ENCODE assay signal across 9 mouse cellular contexts in genomic region chr3:152980978-152981974, GRCm38 (mm10). TPM values are rescaled to one million over a fixed set of nuclear protein-coding genes. Genes with fewer than 3 reads are reported as not detected.
DNase-seq lines count a peak whose midpoint lies in the region; ATAC-seq and TF ChIP-seq lines count a peak whose summit lies in the region.
"Had no signal": no experiment of that assay in that cellular context is flagged by ENCODE, and none has a peak within 500 bp of the region (broad histone marks: within the 10 kb centered on the region; RNA-seq: fewer than 3 reads in every experiment).

No protein-coding gene starts in this region.

- ATAC-seq in kidney, postnatal 0 days (replicated peaks; ENCODE audit: low FRiP score, low read depth), result peak; percentile 66
- ATAC-seq in liver, embryonic 14.5 days (ENCODE audit: insufficient read depth), result no peak

- peak; percentile 75 for DNase-seq in heart, embryonic 10.5 days (ENCODE audit: low spot score)
- DNase-seq in heart, postnatal 10 days, result no peak
- peak; percentile 4 for DNase-seq in T-cell, adult 2 months (ENCODE audit: low spot score)
- peak; percentile 46 for DNase-seq in forebrain, embryonic 10.5 days (ENCODE audit: extremely low spot score, low spot score)
- DNase-seq in kidney, postnatal 0 days (ENCODE audit: low spot score), result peak; percentile 53
- no peak for DNase-seq in liver, embryonic 14.5 days (ENCODE audit: low read depth in 3 of 3, low spot score in 3 of 3)
- peak; percentile 76 for DNase-seq in right cerebral cortex, adult 18-20 months
- DNase-seq in spleen, postnatal 14 days (ENCODE audit: low spot score in 2 of 2), result no peak

- peaks cover 23% of the 10 kb centered on the region for H3K4me1 ChIP-seq in heart, embryonic 10.5 days
- H3K4me1 ChIP-seq in forebrain, embryonic 10.5 days, result peaks cover 20% of the 10 kb centered on the region
- H3K4me1 ChIP-seq in kidney, postnatal 0 days (replicated peaks; ENCODE audit: insufficient read depth, low read length), result peaks cover 12% of the 10 kb centered on the region; the same call in 1 of the 2 replicates
- H3K4me1 ChIP-seq in liver, embryonic 14.5 days (replicated peaks; ENCODE audit: control insufficient read depth in 2 of 2, insufficient read depth in 2 of 2, low read length in 1 of 2), result peaks cover 0 to 5% of the 10 kb centered on the region in 2 experiments; a peak in 1 of 4 replicates

- no peaks in the 10 kb centered on the region for H3K9me3 ChIP-seq in heart, embryonic 10.5 days
- H3K9me3 ChIP-seq in forebrain, embryonic 10.5 days, result no peaks in the 10 kb centered on the region
- H3K9me3 ChIP-seq in kidney, postnatal 0 days (replicated peaks; ENCODE audit: low read length), result no peaks in the 10 kb centered on the region
- H3K9me3 ChIP-seq in liver, embryonic 14.5 days (ENCODE audit: control insufficient read depth, low read length), result no peaks in the 10 kb centered on the region

- H3K27ac ChIP-seq in heart, embryonic 10.5 days, result peak overlapping the region; percentile 64; the same call in 1 of the 2 replicates
- peak overlapping the region; percentile 70; the same call in 1 of the 2 replicates for H3K27ac ChIP-seq in forebrain, embryonic 10.5 days
- H3K27ac ChIP-seq in kidney, postnatal 0 days, result no peak overlapping the region
- H3K27ac ChIP-seq in liver, embryonic 14.5 days, result no peak overlapping the region

- H3K36me3 ChIP-seq in heart, embryonic 10.5 days, result no peaks in the 10 kb centered on the region
- H3K36me3 ChIP-seq in forebrain, embryonic 10.5 days (replicated peaks), result no peaks in the 10 kb centered on the region
- no peaks in the 10 kb centered on the region for H3K36me3 ChIP-seq in kidney, postnatal 0 days (ENCODE audit: insufficient read depth, low read length)
- no peaks in the 10 kb centered on the region for H3K36me3 ChIP-seq in liver, embryonic 14.5 days (replicated peaks; ENCODE audit: control insufficient read depth, insufficient read depth, low read depth)

- H3K27me3 ChIP-seq in heart, embryonic 10.5 days (ENCODE audit: insufficient read depth, poor library complexity, severe bottlenecking), result peaks cover 61% of the 10 kb centered on the region
- H3K27me3 ChIP-seq in forebrain, embryonic 10.5 days (ENCODE audit: poor library complexity, severe bottlenecking), result peaks cover 56% of the 10 kb centered on the region
- no peaks in the 10 kb centered on the region for H3K27me3 ChIP-seq in kidney, postnatal 0 days (ENCODE audit: insufficient read depth, low read length)
- H3K27me3 ChIP-seq in liver, embryonic 14.5 days (ENCODE audit: control insufficient read depth, insufficient read depth, low read length), result peaks cover 26% of the 10 kb centered on the region

- H3K4me3 ChIP-seq in heart, embryonic 10.5 days, result peak overlapping the region; percentile 66
- peak overlapping the region; percentile 59 for H3K4me3 ChIP-seq in forebrain, embryonic 10.5 days
- H3K4me3 ChIP-seq in kidney, postnatal 0 days (replicated peaks; ENCODE audit: low read depth, low read length), result peak overlapping the region; percentile 41
- H3K4me3 ChIP-seq in liver, embryonic 14.5 days (ENCODE audit: insufficient read depth in 1 of 2, low read depth in 2 of 2, low read length in 2 of 2), result 0 out of 4 replicates have a peak overlapping the region, but pooled peaks of 1 of the 2 experiments have one; percentile 8

- peak overlapping the region; percentile 70 for H3K4me2 ChIP-seq in kidney, postnatal 0 days (ENCODE audit: low read length)
- peak overlapping the region; percentile 1 for H3K4me2 ChIP-seq in liver, embryonic 14.5 days (ENCODE audit: low read depth)

- under 1% methylated on average over 47 of the region's 47 CpGs for WGBS in heart, embryonic 10.5 days
- under 1% methylated on average over 47 of the region's 47 CpGs for WGBS in forebrain, embryonic 10.5 days
- WGBS in kidney, postnatal 0 days, result under 1% methylated on average over 47 of the region's 47 CpGs
- under 1% methylated on average over 47 of the region's 47 CpGs for WGBS in liver, embryonic 14.5 days (ENCODE audit: insufficient replicate concordance)

- TF ChIP-seq EP300 in liver, embryonic 14.5 days (IDR thresholded peaks at IDR 0.05; ENCODE audit: low read depth), result no peak

- peak overlapping the region; percentile 24; the same call in 1 of the 2 replicates for H3K9ac ChIP-seq in kidney, postnatal 0 days (ENCODE audit: low read depth, low read length)
- H3K9ac ChIP-seq in liver, embryonic 14.5 days (replicated peaks), result no peak overlapping the region

- intact Hi-C loops in heart, postnatal 10 days (cut with DNase I), result no loop called here

- TF ChIP-seq CTCF in kidney, postnatal 0 days (IDR thresholded peaks at IDR 0.05; ENCODE audit: low read depth), result peak; percentile 33
- TF ChIP-seq CTCF in liver, embryonic 14.5 days (IDR thresholded peaks at IDR 0.05; ENCODE audit: low read depth), result no peak

RNA-seq across cellular contexts. Expression of gene St6galnac5, which starts 0.8 kb away (rescaled TPM):
- 0.70 and 1.3 TPM in 2 replicates for polyA plus RNA-seq in heart, embryonic 10.5 days (2016; fragmentation: Nextera tagmentation; extraction: Ambion mirVana)
- total RNA-seq in heart, postnatal 10 days (2021), result not detected
- polyA plus RNA-seq in forebrain, embryonic 10.5 days (2016; fragmentation: Nextera tagmentation; extraction: Ambion mirVana), result 0.68 and 1.1 TPM in 2 replicates
- 0.59 and 0.66 TPM in 2 replicates for polyA plus RNA-seq in kidney, postnatal 0 days (2015; fragmentation: Nextera tagmentation; extraction: Ambion mirVana)
- 0.01 TPM in 2 replicates for polyA plus RNA-seq in liver, embryonic 14.5 days (2012; rRNA removed)
- 0.03 TPM in 1 of 2 replicates, not detected in the other for polyA plus RNA-seq in liver, embryonic 14.5 days (2014; fragmentation: Nextera tagmentation; extraction: Ambion mirVana)
- total RNA-seq: CH12.LX had no signal

Comparison
In these comparisons a context has a peak if more than half of its experiments do, and no peak if none do; other contexts are left out.
1. DNase-seq: peak in heart, embryonic 10.5 days (single experiment), T-cell, adult 2 months (single experiment), forebrain, embryonic 10.5 days (single experiment), kidney, postnatal 0 days (single experiment) and right cerebral cortex, adult 18-20 months (single experiment); none in heart, postnatal 10 days (0 of 2), liver, embryonic 14.5 days (0 of 3) and spleen, postnatal 14 days (0 of 2).
2. H3K27ac ChIP-seq: peak in heart, embryonic 10.5 days (single experiment) and forebrain, embryonic 10.5 days (single experiment); none in kidney, postnatal 0 days (single experiment) and liver, embryonic 14.5 days (single experiment).